Mouse (Mus musculus): ENCODE measurements around the gene Sbno2. TPM values are rescaled to one million over a fixed set of nuclear protein-coding genes. Genes with fewer than 3 reads are reported as not detected.

Sbno2 gene
- total RNA-seq, 2 experiments from 2014 or later: 13.0 to 13.6 TPM

- DNase-seq (ENCODE audit: low spot score in 2 of 2): no peak
These were observed 22.5 kb upstream of the Sbno2 start for GRCm38 (mm10) chr10:80127920-80128319.

GRCm38 (mm10) chr10:80123932-80124562 is 18.7 kb upstream of the Sbno2 start:
- DNase-seq (ENCODE audit: low spot score in 2 of 2): no peak

- no peak for DNase-seq (ENCODE audit: low spot score in 2 of 2)
These were observed 16.3 kb upstream of the Sbno2 start for GRCm38 (mm10) chr10:80121639-80122038.

GRCm38 (mm10) chr10:80120146-80120545 is 14.8 kb upstream of the Sbno2 start:
- peak in 1 of 2 experiments; percentile 46 for DNase-seq (ENCODE audit: low spot score in 2 of 2)

GRCm38 (mm10) chr10:80118552-80118951 is 13.2 kb upstream of the Sbno2 start:
- no peak for DNase-seq (ENCODE audit: low spot score in 2 of 2)

GRCm38 (mm10) chr10:80117736-80118135 is 12.4 kb upstream of the Sbno2 start:
- no peak for DNase-seq (ENCODE audit: low spot score in 2 of 2)

GRCm38 (mm10) chr10:80116927-80117691 is 11.7 kb upstream of the Sbno2 start:
- peak in 1 of 2 experiments; percentile 56 for DNase-seq (ENCODE audit: low spot score in 2 of 2)

GRCm38 (mm10) chr10:80116563-80116926 is 11.2 kb upstream of the Sbno2 start:
- DNase-seq (ENCODE audit: low spot score in 2 of 2): peak in 1 of 2 experiments; percentile 41

- no peak for DNase-seq (ENCODE audit: low spot score in 2 of 2)
These were observed 10.6 kb upstream of the Sbno2 start for GRCm38 (mm10) chr10:80115944-80116335.

- DNase-seq (ENCODE audit: low spot score in 2 of 2): peak; percentile 96 to 100
These were observed 10.0 kb upstream of the Sbno2 start, which contains the start of gene Stk11 for GRCm38 (mm10) chr10:80115290-80115943. Stk11 (plus strand) TSS chr10:80115803.

GRCm38 (mm10) chr10:80114341-80115284 is 9.2 kb upstream of the Sbno2 start:
- DNase-seq (ENCODE audit: low spot score in 2 of 2): peak; percentile 84 to 92

GRCm38 (mm10) chr10:80107678-80108077 is 2.3 kb upstream of the Sbno2 start:
- no peak for DNase-seq (ENCODE audit: low spot score in 2 of 2)

GRCm38 (mm10) chr10:80105926-80106325 is 555 bp upstream of the Sbno2 start:
- DNase-seq (ENCODE audit: low spot score in 2 of 2): no peak

- no peak for DNase-seq (ENCODE audit: low spot score in 2 of 2)
These were observed 1.2 kb downstream of the Sbno2 start for GRCm38 (mm10) chr10:80104181-80104580.

GRCm38 (mm10) chr10:80103032-80103431 is 2.3 kb downstream of the Sbno2 start:
- no peak for DNase-seq (ENCODE audit: low spot score in 2 of 2)

- peak; percentile 79 to 90 for DNase-seq (ENCODE audit: low spot score in 2 of 2)
These were observed 3.0 kb downstream of the Sbno2 start for GRCm38 (mm10) chr10:80102216-80102915.

GRCm38 (mm10) chr10:80100982-80101381 is 4.4 kb downstream of the Sbno2 start:
- no peak for DNase-seq (ENCODE audit: low spot score in 2 of 2)

- DNase-seq (ENCODE audit: low spot score in 2 of 2): no peak
These were observed 6.7 kb downstream of the Sbno2 start for GRCm38 (mm10) chr10:80098630-80099029.

GRCm38 (mm10) chr10:80097275-80097674 is 8.1 kb downstream of the Sbno2 start:
- no peak for DNase-seq (ENCODE audit: low spot score in 2 of 2)

- no peak for DNase-seq (ENCODE audit: low spot score in 2 of 2)
These were observed 9.8 kb downstream of the Sbno2 start for GRCm38 (mm10) chr10:80095547-80095946.
